Mouse (Mus musculus) intestine, embryonic 15.5 days (tissue): ENCODE results near the gene Nectin2. TPM values are rescaled to one million over a fixed set of nuclear protein-coding genes. Genes with fewer than 3 reads are reported as not detected.
"Not testable (repeated sequence)": the region's sequence is repeated elsewhere in the genome, so short reads cannot be mapped to it uniquely, and the experiment has no call there.

Experiments
- ATAC-seq: fragments of 200-750 bp; cut with Nextera tagmentation; 2 replicates; pipeline ENCODE4 v1.8.0; 2017; ENCODE audit warnings: moderate TSS enrichment, moderate library complexity
- H3K27ac ChIP-seq: fragments of 300-500 bp; sonication (generic); 2 replicates; pipeline ENCODE4 v1.5.1; 2015; ENCODE audit warnings: mild to moderate bottlenecking, inconsistent platforms
- H3K27me3 ChIP-seq: fragments of 300-500 bp; sonication (generic); replicated peaks from 2 replicates; pipeline ENCODE4 v1.6.1; 2015; ENCODE audit warnings: inconsistent platforms
- H3K36me3 ChIP-seq: fragments of 300-500 bp; sonication (generic); 2 replicates; pipeline ENCODE4 v1.6.1; 2015; ENCODE audit warnings: inconsistent platforms
- H3K4me1 ChIP-seq: fragments of 300-500 bp; sonication (generic); replicated peaks from 2 replicates; pipeline ENCODE4 v1.6.1; 2015; ENCODE audit warnings: inconsistent platforms
- H3K4me2 ChIP-seq: fragments of 300-500 bp; sonication (generic); replicated peaks from 2 replicates; pipeline ENCODE4 v1.6.1; 2015; ENCODE audit warnings: mild to moderate bottlenecking, inconsistent platforms
- H3K4me3 ChIP-seq: fragments of 300-500 bp; sonication (generic); replicated peaks from 2 replicates; pipeline ENCODE4 v1.5.1; 2015; ENCODE audit warnings: inconsistent platforms
- H3K9ac ChIP-seq: fragments of 300-500 bp; sonication (generic); 2 replicates; pipeline ENCODE4 v1.6.1; 2015; ENCODE audit warnings: inconsistent platforms
- H3K9me3 ChIP-seq: fragments of 300-500 bp; sonication (generic); 2 replicates; pipeline ENCODE4 v1.6.1; 2016; ENCODE audit warnings: inconsistent platforms
- WGBS: fragments of 180-500 bp; shearing (Covaris S2); methylation state at CpG from one replicate; pipeline ENCODE4 v1.1.7; 2015; 5-methylcytosine and 5-hydroxymethylcytosine counted together
- polyA plus RNA-seq: library from polyadenylated mRNA; unstranded; fragments of >200 nt; fragmentation: Nextera tagmentation; extraction: Ambion mirVana; gene quantifications from 2 replicates; pipeline ENCODE4 v1.2.1, GENCODE M21; 2015

The Nectin2 gene
- 148 and 154 TPM in 2 replicates for polyA plus RNA-seq

DNA sequence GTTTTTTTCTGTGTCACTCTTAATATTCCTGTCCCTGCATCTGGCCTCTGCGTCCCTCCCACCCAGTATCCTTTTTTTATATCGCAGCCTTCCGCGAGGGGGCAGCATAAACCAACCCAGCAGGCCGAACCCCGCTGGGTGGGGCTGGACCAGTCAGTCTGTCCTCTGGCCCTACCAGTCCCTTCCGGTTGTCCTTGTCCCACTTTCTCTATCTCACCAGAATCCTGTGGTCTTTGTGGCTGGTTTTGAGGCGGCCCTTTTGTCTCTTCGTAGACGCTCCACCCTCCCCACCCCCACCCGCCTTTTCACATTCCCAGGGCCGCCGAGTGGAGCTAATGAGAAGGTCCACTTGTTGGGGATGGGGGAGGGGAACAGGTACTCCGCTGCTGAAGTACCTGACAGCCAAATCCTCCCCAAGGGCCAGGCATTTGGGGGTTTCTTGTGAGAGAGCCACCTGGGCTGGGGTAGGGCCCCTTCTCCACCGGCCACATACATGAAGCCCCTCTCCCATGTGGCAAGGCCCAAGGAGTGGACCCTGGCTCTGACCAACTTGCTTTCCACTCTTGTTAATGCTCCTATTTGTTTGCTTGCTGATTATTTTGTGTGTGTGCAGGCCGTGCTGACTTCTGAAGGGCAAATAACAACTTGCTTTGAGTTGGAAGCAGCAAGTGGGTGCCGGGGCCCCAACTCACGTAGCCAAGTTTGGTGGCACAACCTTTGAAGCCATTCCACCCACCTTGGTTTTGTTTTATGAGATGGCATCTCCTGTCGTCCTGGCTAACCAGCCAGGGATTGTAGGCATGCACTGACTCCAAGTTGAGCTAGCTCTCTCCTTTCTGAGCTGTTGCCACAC is at the start of gene Nectin2:
Gene Nectin2 (minus strand): TSS at position 267 of the 853 bp plus-strand sequence.
- Histone ChIP-seq H3K9me3 (no peaks in the 10 kb centered on the region), H3K27ac (peak within 1 kb of the TSS; percentile 97), H3K4me1 (peaks cover 41% of the 10 kb centered on the region), H3K27me3 (no peaks in the 10 kb centered on the region), H3K4me3 (peak within 1 kb of the TSS; percentile 94), H3K9ac (peak within 1 kb of the TSS; percentile 91), H3K36me3 (no peaks in the 10 kb centered on the region), H3K4me2 (peak within 1 kb of the TSS; percentile 78)
- peak; percentile 75 for ATAC-seq
- 15% methylated on average over 19 of the region's 19 CpGs for WGBS

DNA sequence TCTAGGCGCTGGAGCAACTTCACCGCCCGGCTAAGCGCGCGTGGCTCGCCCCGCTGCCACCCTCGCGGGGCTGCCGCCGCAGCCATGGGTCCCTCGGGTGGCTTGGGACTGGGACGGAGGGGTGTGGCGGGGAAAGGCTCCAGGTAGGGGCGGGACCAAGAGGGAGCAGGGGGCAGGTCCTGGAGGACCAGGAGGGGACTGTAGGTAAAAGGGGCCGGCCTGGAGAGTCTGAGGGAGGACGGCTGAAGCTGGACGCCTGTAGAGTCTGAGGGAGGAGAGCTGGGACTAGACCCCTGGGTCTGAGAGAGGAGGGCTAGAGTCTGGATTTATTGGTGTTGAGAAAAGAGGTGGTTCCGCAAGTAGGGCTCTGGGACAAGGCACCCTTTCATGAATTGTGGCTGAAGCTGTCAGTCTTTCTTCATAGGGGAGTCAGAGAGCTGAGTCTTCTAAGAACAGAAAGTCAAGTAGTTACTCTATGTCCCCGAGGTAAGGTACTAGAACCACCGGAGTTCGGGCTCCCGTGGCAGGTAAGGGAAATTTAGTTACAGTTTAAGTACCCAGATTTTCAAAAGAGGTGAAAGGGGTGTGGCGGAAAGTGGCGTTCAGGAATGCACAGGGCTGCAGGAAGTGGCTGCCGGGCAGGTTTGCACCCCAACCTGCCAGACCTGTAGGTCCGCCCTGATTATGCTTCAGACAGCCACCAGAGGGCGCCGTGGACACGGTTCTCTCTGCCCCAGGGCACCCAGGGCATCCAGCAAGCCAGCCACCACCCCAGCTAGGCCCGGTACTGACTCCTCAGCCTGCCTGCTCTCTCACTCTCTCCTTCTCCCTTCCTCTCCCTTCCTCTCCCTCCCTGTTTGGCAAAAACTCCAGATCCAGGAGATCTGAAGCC is 46.7 kb upstream of the Nectin2 start, which contains the start of gene Cblc:
Gene Cblc (minus strand): TSS at position 113 of the 892 bp plus-strand sequence.
- Histone ChIP-seq H3K9ac (peak within 1 kb of the TSS; percentile 56), H3K36me3 (no peaks in the 10 kb centered on the region), H3K27ac (peak within 1 kb of the TSS; percentile 70), H3K27me3 (peaks cover 8% of the 10 kb centered on the region), H3K4me1 (peaks cover 4% of the 10 kb centered on the region; the same call in 1 of the 2 replicates), H3K4me3 (peak within 1 kb of the TSS; percentile 49), H3K4me2 (peak within 1 kb of the TSS; percentile 63), H3K9me3 (no peaks in the 10 kb centered on the region)
- 2% methylated on average over 32 of the region's 32 CpGs for WGBS
- peak; percentile 92 for ATAC-seq

DNA sequence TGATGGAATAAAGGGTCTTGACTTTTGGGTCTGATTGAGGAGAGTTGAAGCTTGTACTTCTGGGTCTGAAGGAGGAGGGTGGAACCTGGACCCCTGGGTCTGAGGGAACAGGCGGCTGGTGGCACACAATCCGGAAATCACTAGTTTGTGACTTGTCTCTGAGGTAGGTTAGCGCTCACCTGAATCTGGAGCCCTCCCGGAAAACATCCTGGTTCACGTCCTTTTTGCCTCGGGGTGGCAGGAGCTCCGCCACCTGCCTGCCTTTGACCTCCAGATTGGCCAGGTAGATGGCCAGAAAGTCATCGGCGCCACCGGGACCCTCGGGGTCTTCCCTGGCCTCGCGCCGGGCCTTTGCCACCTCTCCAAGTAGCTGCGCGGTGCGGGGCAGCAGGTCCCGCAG is 46.0 kb upstream of the Nectin2 start:
- peak overlapping the region; percentile 63 for H3K4me2 ChIP-seq
- peak; percentile 26 for ATAC-seq
- H3K36me3 ChIP-seq = no peaks in the 10 kb centered on the region
- peaks cover 8% of the 10 kb centered on the region for H3K27me3 ChIP-seq
- H3K9me3 ChIP-seq = no peaks in the 10 kb centered on the region
- H3K4me3 ChIP-seq = peak overlapping the region; percentile 49
- peak overlapping the region; percentile 70; the same call in 1 of the 2 replicates for H3K27ac ChIP-seq
- peaks cover 4% of the 10 kb centered on the region; the same call in 1 of the 2 replicates for H3K4me1 ChIP-seq
- peak overlapping the region; percentile 56 for H3K9ac ChIP-seq
- WGBS = 6% methylated on average over 18 of the region's 18 CpGs

DNA sequence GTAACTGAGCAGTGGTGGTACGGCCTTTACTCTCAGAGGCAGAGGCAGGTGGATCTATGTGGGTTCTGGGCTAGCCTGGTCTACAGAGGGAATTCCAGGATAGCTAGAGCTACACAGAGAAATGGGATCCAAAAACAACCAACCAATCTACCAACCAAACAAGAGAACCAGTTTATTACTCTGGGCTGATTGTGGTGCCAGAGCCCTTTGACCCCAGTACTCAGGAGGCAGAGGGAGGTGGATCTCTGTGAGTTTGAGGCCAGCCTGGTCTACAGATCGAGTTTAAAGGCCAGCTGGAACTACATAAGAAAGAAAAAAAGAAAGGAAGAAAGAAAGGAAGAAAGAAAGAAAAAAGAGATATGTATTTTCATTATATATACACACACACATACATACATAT is 45.0 kb upstream of the Nectin2 start:
- H3K4me2 ChIP-seq = no peak overlapping the region
- no peak for ATAC-seq
- no peak overlapping the region for H3K27ac ChIP-seq
- no peak overlapping the region for H3K4me3 ChIP-seq
- WGBS = 60% methylated on average over 2 of the region's 2 CpGs
- H3K9ac ChIP-seq = no peak overlapping the region
- no peaks in the 10 kb centered on the region for H3K36me3 ChIP-seq
- H3K27me3 ChIP-seq = peaks cover 8% of the 10 kb centered on the region
- no peaks in the 10 kb centered on the region for H3K9me3 ChIP-seq
- peaks cover 4% of the 10 kb centered on the region; the same call in 1 of the 2 replicates for H3K4me1 ChIP-seq

DNA sequence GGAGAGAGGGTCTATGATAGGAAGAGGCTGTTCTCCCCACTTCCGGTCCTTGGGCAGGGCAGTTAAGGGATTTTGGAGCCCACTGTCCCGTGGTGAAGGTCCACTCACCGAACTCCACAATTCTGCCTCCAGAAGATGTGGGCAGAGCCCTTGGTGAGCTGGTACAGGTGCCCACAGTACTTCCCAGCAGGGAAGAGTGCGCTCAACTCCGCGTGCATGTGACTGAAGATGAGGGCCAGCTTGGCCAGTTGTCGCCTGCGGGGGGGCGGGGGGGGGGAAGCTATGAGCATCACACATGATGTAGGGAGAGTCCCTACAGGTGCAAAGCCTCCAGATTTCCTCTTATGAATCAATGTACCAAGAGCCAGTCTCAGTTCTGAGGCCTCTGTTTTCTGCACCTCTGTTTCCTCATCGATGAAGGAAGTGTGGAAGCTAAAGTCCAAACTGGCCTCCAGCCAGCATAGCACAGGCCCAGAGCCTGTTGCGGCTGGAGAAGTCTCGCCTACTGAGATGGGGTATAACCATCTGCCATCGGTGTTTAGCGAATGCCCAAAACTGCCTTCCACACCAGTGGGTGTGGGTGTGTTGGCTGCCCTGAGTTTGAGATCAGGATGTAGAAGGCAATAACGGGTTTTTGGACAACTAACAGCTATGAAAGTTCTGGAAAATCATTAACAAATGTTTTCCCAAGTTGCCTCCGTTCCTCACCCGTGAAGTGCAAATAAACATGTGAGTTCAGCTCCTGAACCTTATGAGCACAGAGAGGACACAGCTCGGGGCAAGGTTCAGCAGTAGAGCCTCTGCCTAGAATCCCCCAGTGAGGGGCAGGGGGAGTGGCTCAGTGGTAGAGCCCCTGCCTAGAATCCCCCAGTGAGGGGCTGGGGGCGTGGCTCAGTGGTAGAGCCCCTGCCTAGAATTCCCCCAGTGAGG is 42.7 kb upstream of the Nectin2 start:
- Histone ChIP-seq H3K4me2 (no peak overlapping the region), H3K9me3 (no peaks in the 10 kb centered on the region), H3K27ac (peak overlapping the region; percentile 33; the same call in 1 of the 2 replicates), H3K27me3 (peaks cover 8% of the 10 kb centered on the region), H3K4me1 (peaks cover 7% of the 10 kb centered on the region), H3K9ac (no peak overlapping the region), H3K4me3 (no peak overlapping the region), H3K36me3 (no peaks in the 10 kb centered on the region)
- 0 out of 2 replicates have a peak, but pooled peaks have one; percentile 3 for ATAC-seq
- 81% methylated on average over 19 of the region's 19 CpGs for WGBS

DNA sequence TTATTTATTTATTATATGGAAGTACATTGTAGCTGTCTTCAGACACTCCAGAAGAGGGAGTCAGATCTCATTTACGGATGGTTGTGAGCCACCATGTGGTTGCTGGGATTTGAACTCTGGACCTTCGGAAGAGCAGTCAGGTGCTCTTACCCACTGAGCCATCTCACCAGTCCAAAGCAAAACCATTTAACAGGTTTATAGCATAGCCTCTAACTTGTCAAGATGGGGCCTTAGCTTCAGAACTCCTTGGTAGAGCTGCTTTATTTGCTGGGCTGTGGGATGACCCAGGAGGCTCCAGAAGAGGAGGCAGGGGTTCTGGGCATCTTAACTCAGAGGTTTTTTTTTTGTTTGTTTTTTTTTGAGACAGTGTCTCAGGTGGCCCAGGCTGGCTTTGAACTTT is 41.2 kb upstream of the Nectin2 start:
- not testable (repeated sequence) for H3K4me2 ChIP-seq, ATAC-seq, H3K4me1 ChIP-seq

DNA sequence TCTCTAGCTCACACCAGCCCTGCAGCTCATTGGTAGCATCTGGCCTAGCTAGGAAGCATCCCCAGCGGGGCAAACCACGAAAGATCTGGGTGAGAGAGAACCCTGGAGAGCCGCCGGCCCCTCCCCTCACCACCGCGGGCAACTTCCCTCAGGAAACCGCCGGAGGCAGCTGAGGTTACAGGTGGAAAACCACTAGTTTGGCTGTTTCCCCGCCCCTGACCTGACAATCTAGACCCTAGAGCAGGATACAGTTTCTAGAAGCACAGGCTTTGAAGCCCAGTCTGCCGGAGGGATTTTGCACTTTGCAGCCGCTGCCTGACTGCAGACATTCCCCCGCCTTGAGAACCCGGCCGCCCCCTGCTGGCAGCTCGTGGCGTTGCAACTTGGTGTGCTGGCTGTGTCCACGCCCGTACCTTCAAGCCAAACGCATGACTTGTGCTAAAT is 39.6 kb upstream of the Nectin2 start:
- no peaks in the 10 kb centered on the region for H3K27me3 ChIP-seq
- 2% methylated on average over 19 of the region's 19 CpGs for WGBS
- peaks cover 17% of the 10 kb centered on the region for H3K4me1 ChIP-seq
- H3K9ac ChIP-seq = peak overlapping the region; percentile 38
- no peak overlapping the region for H3K27ac ChIP-seq
- peak overlapping the region; percentile 30 for H3K4me3 ChIP-seq
- H3K9me3 ChIP-seq = no peaks in the 10 kb centered on the region
- H3K4me2 ChIP-seq = peak overlapping the region; percentile 78
- H3K36me3 ChIP-seq = no peaks in the 10 kb centered on the region
- ATAC-seq = peak; percentile 50

More for the DNA sequence above, 41.2 kb upstream of the Nectin2 start:
- not testable (repeated sequence) for H3K27ac ChIP-seq, H3K9me3 ChIP-seq, H3K4me3 ChIP-seq, H3K36me3 ChIP-seq, H3K9ac ChIP-seq, H3K27me3 ChIP-seq
- 98% methylated on average over 2 of the region's 2 CpGs for WGBS

DNA sequence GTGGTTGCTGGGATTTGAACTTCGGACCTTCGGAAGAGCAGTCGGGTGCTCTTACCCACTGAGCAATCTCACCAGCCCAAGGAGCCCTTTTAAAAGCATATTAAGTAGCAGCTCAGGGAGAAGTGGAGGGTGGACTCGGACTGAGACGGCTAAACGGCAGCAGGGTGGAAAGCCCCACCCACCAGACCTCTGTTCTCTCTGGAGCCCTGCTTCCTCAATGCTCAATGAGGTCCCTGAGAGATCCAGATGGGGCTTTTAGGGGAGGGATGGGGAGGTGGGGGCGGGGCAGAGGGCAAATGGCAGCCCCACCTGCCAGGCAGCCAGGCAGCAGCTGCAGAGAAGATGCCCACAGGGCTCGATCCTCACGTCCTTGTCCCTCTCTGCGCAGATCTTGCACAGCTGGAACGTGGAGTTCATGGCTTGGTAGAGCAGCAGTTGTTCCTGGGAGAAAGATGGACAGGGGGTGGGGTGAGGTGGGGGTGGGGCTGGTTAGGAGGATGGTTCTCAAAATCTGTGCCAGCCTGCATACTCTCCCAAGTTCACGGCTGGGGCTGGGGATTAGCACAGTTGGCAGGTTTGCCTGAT is 35.7 kb upstream of the Nectin2 start:
- Histone ChIP-seq H3K27me3 (no peaks in the 10 kb centered on the region), H3K4me3 (no peak overlapping the region), H3K9me3 (no peaks in the 10 kb centered on the region), H3K9ac (no peak overlapping the region), H3K36me3 (no peaks in the 10 kb centered on the region), H3K4me1 (peaks cover 16% of the 10 kb centered on the region), H3K4me2 (no peak overlapping the region), H3K27ac (no peak overlapping the region)
- ATAC-seq = no peak
- WGBS = 43% methylated on average over 12 of the region's 12 CpGs

DNA sequence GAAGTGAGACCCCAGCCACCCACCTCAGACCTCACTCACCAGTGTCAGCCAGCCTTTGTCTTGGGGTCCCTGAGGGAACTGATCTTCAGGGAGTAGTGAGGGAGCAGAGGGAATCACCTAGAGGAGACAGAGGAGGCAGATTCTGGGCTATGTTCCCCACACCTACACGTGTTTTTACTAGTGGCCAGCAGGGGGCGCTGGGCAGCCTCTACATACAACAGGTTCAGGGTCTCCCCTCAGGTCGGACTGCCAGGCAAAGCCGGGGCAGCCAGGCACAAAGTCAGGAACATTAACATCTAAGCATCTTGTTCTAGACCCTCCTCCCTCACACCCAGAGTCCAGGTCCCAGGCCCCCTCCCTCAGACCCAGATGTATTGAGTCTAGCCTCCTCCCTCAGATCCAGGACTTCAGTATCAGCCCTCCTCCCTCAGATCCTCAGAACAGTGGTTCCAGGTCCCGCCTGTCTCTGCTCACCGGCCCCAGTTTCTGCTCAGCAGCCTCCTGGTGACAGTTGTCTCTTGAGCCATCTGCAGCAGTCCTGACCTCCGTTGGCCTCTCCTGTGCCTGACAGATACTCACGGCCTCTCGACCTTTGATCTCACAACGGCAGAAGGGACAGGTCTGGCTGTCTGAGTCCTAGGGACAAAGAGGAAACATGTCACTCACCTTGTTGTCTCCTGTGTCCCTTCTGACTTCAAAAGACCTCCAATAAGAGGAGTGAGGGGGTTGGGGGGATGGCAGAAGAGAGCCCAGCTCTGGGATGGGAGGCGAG is 34.7 kb upstream of the Nectin2 start:
- no peak overlapping the region for H3K4me3 ChIP-seq
- no peaks in the 10 kb centered on the region for H3K9me3 ChIP-seq
- H3K36me3 ChIP-seq = no peaks in the 10 kb centered on the region
- no peaks in the 10 kb centered on the region for H3K27me3 ChIP-seq
- H3K27ac ChIP-seq = no peak overlapping the region
- H3K9ac ChIP-seq = no peak overlapping the region
- no peak overlapping the region for H3K4me2 ChIP-seq
- 30% methylated on average over 11 of the region's 11 CpGs for WGBS
- peaks cover 16% of the 10 kb centered on the region for H3K4me1 ChIP-seq
- ATAC-seq = peak; percentile 47; the same call in 1 of the 2 replicates

DNA sequence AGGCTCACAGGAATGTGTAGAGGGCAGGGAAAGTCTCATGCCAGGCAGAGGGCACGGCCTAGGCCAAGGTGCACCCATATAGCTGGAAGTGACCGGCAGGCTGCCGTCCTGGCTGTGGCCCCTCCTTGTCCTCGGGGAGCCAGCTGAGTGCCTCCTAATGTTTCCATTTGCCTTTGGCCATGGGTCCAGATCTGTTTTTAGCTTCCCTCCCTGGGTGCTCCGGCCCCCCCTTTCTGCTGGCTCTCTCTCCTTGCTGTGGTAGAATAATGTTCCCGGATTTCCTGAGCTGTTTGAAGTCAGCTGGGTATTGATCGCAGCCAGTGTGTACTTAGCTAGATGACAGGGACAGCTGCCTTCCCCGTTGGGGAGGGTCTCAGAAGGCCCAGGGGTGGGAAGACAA is 33.3 kb upstream of the Nectin2 start:
- H3K9ac ChIP-seq = no peak overlapping the region
- H3K9me3 ChIP-seq = no peaks in the 10 kb centered on the region
- no peaks in the 10 kb centered on the region for H3K27me3 ChIP-seq
- H3K36me3 ChIP-seq = no peaks in the 10 kb centered on the region
- no peak overlapping the region for H3K27ac ChIP-seq
- H3K4me1 ChIP-seq = peaks cover 12% of the 10 kb centered on the region
- H3K4me3 ChIP-seq = no peak overlapping the region
- no peak overlapping the region for H3K4me2 ChIP-seq
- 66% methylated on average over 8 of the region's 8 CpGs for WGBS
- ATAC-seq = no peak
